Mouse (Mus musculus): ENCODE measurements around the gene Srrm3. TPM values are rescaled to one million over a fixed set of nuclear protein-coding genes. Genes with fewer than 3 reads are reported as not detected.

Gene Srrm3
- polyA plus RNA-seq, 1 experiment from 2014 or later = not detected

- WGBS (ENCODE audit: insufficient replicate concordance) = 5% methylated on average over 14 of the region's 14 CpGs
- ATAC-seq (ENCODE audit: low read depth) = no peak
- no peaks in the 10 kb centered on the region for H3K36me3 ChIP-seq (ENCODE audit: control insufficient read depth, insufficient read depth)
- peaks cover 48% of the 10 kb centered on the region for H3K27me3 ChIP-seq (ENCODE audit: control insufficient read depth, insufficient read depth, low read depth, low read length)
- no peaks in the 10 kb centered on the region for H3K4me1 ChIP-seq (ENCODE audit: control insufficient read depth, low read depth, low read length)
- no peaks in the 10 kb centered on the region for H3K9me3 ChIP-seq (replicated peaks; ENCODE audit: control insufficient read depth, low read length)
- no peak overlapping the region for H3K4me2 ChIP-seq (ENCODE audit: low read depth, low read length)
- H3K4me3 ChIP-seq (ENCODE audit: low read depth, low read length) = no peak overlapping the region
- no peak overlapping the region for H3K9ac ChIP-seq (ENCODE audit: low read depth, low read length)
- H3K27ac ChIP-seq (ENCODE audit: low read length) = no peak overlapping the region
These were observed 44.8 kb downstream of the Srrm3 start for GRCm38 (mm10) chr5:135851481-135851880.

DNA sequence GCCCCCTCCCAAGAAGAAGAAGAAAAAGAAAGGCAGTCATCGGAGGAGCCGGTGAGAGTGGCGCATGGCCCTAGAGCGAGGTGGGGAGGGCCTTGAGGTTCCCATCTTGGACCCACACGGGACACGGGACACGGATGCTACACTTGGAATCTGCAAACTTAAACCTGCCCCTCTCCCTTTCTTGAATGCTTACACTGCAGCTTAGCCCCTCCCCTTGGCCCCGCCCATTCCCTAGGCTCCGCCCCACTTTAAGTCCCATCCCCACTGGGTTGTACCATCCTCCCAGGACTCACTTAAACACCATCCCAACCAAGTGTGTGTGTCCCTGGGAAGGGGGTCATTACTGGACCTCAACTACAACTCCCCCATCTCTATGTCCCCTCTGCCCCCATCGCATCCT, 45.7 kb downstream of the Srrm3 start:
- no peak overlapping the region for H3K4me3 ChIP-seq (ENCODE audit: low read depth, low read length)
- 3% methylated on average over 10 of the region's 10 CpGs for WGBS (ENCODE audit: insufficient replicate concordance)
- ATAC-seq (ENCODE audit: low read depth) = no peak
- H3K9ac ChIP-seq (ENCODE audit: low read depth, low read length) = no peak overlapping the region
- no peaks in the 10 kb centered on the region for H3K4me1 ChIP-seq (ENCODE audit: control insufficient read depth, low read depth, low read length)
- H3K27me3 ChIP-seq (ENCODE audit: control insufficient read depth, insufficient read depth, low read depth, low read length) = peaks cover 58% of the 10 kb centered on the region
- no peaks in the 10 kb centered on the region for H3K36me3 ChIP-seq (ENCODE audit: control insufficient read depth, insufficient read depth)
- no peaks in the 10 kb centered on the region for H3K9me3 ChIP-seq (replicated peaks; ENCODE audit: control insufficient read depth, low read length)
- no peak overlapping the region for H3K4me2 ChIP-seq (ENCODE audit: low read depth, low read length)
- no peak overlapping the region for H3K27ac ChIP-seq (ENCODE audit: low read length)

- no peaks in the 10 kb centered on the region for H3K4me1 ChIP-seq (ENCODE audit: control insufficient read depth, low read depth, low read length)
- H3K27ac ChIP-seq (ENCODE audit: low read length) = no peak overlapping the region
- no peak overlapping the region for H3K4me3 ChIP-seq (ENCODE audit: low read depth, low read length)
- 44% methylated on average over 7 of the region's 7 CpGs for WGBS (ENCODE audit: insufficient replicate concordance)
- H3K36me3 ChIP-seq (ENCODE audit: control insufficient read depth, insufficient read depth) = no peaks in the 10 kb centered on the region
- H3K9me3 ChIP-seq (replicated peaks; ENCODE audit: control insufficient read depth, low read length) = no peaks in the 10 kb centered on the region
- no peak overlapping the region for H3K9ac ChIP-seq (ENCODE audit: low read depth, low read length)
- no peak overlapping the region for H3K4me2 ChIP-seq (ENCODE audit: low read depth, low read length)
- ATAC-seq (ENCODE audit: low read depth) = no peak
- peaks cover 71% of the 10 kb centered on the region for H3K27me3 ChIP-seq (ENCODE audit: control insufficient read depth, insufficient read depth, low read depth, low read length)
These were observed 47.0 kb downstream of the Srrm3 start for GRCm38 (mm10) chr5:135853731-135854130.

GRCm38 (mm10) chr5:135855156-135855555, 48.5 kb downstream of the Srrm3 start:
- Histone ChIP-seq H3K4me3 (ENCODE audit: low read depth, low read length) (no peak overlapping the region), H3K27me3 (ENCODE audit: control insufficient read depth, insufficient read depth, low read depth, low read length) (peaks cover 71% of the 10 kb centered on the region), H3K27ac (ENCODE audit: low read length) (no peak overlapping the region), H3K9me3 (replicated peaks; ENCODE audit: control insufficient read depth, low read length) (no peaks in the 10 kb centered on the region), H3K4me1 (ENCODE audit: control insufficient read depth, low read depth, low read length) (no peaks in the 10 kb centered on the region), H3K9ac (ENCODE audit: low read depth, low read length) (no peak overlapping the region), H3K36me3 (ENCODE audit: control insufficient read depth, insufficient read depth) (no peaks in the 10 kb centered on the region), H3K4me2 (ENCODE audit: low read depth, low read length) (no peak overlapping the region)
- 1% methylated on average over 4 of the region's 4 CpGs for WGBS (ENCODE audit: insufficient replicate concordance)
- no peak for ATAC-seq (ENCODE audit: low read depth)

- 28% methylated on average over 8 of the region's 8 CpGs for WGBS (ENCODE audit: insufficient replicate concordance)
- peaks cover 50% of the 10 kb centered on the region for H3K27me3 ChIP-seq (ENCODE audit: control insufficient read depth, insufficient read depth, low read depth, low read length)
These were observed 60.0 kb downstream of the Srrm3 start for GRCm38 (mm10) chr5:135866662-135867061.

DNA sequence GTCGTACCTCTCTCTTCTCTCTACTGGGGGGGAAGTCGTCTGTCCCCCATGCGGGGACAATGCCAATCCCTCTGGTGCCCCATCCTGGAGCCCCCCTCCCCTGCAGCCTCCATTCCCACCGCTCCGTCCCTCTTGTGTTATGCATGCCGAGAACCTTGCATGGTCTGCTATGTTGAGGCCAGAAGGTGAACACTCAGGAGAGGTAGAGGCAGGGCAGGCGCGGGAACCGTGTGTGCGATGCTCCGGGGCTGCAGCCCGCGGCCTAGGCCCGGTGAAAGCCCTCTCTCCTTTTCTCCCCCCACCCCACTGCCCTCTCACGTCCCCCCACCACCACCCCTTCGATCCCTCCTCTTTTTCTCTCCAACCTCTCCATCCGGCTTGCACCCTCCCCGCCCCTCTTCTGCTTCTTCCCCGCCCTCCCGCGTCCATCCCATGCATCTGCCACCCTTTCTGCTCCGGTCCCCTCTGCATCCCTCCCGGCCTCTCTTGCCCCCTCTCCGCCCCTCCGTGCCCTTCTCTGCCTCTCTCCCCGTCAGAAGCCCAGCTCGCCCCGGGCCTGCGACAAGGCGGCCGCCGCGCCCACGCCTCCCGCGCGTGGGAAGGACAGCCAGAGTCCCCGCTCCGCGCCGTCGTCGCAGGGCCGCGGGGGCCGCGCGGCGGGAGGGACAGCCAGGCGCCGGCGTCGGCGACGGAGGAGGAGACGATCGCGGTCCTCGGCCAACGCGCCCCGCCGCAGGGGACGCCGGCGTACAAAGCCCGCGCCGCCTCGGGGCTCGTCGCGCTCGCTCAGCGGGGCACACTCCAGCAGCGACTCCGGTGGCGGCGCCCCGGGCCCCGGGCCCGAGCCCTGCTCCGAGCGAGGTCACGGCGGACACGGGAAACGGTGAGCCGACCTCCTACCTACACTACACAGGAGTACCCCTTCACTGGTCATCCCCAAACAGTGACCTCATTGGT, 61.2 kb downstream of the Srrm3 start:
- Histone ChIP-seq H3K9ac (ENCODE audit: low read depth, low read length) (no peak overlapping the region), H3K27ac (ENCODE audit: low read length) (no peak overlapping the region), H3K27me3 (ENCODE audit: control insufficient read depth, insufficient read depth, low read depth, low read length) (peaks cover 53% of the 10 kb centered on the region), H3K36me3 (ENCODE audit: control insufficient read depth, insufficient read depth) (no peaks in the 10 kb centered on the region), H3K4me2 (ENCODE audit: low read depth, low read length) (peak overlapping the region; percentile 38), H3K4me1 (ENCODE audit: control insufficient read depth, low read depth, low read length) (no peaks in the 10 kb centered on the region), H3K9me3 (replicated peaks; ENCODE audit: control insufficient read depth, low read length) (no peaks in the 10 kb centered on the region), H3K4me3 (ENCODE audit: low read depth, low read length) (0 out of 2 replicates have a peak overlapping the region, but pooled peaks have one; percentile 7)
- ATAC-seq (ENCODE audit: low read depth) = no peak
- 1% methylated on average over 89 of the region's 89 CpGs for WGBS (ENCODE audit: insufficient replicate concordance)

More at GRCm38 (mm10) chr5:135866662-135867061, 60.0 kb downstream of the Srrm3 start:
- ATAC-seq (ENCODE audit: low read depth) = no peak
- Histone ChIP-seq H3K4me2 (ENCODE audit: low read depth, low read length) (no peak overlapping the region), H3K36me3 (ENCODE audit: control insufficient read depth, insufficient read depth) (no peaks in the 10 kb centered on the region), H3K4me3 (ENCODE audit: low read depth, low read length) (no peak overlapping the region), H3K9me3 (replicated peaks; ENCODE audit: control insufficient read depth, low read length) (no peaks in the 10 kb centered on the region), H3K27ac (ENCODE audit: low read length) (no peak overlapping the region), H3K9ac (ENCODE audit: low read depth, low read length) (no peak overlapping the region), H3K4me1 (ENCODE audit: control insufficient read depth, low read depth, low read length) (no peaks in the 10 kb centered on the region)

- H3K36me3 ChIP-seq (ENCODE audit: control insufficient read depth, insufficient read depth) = no peaks in the 10 kb centered on the region
- peaks cover 53% of the 10 kb centered on the region for H3K27me3 ChIP-seq (ENCODE audit: control insufficient read depth, insufficient read depth, low read depth, low read length)
- no peak overlapping the region for H3K4me2 ChIP-seq (ENCODE audit: low read depth, low read length)
- 2% methylated on average over 27 of the region's 27 CpGs for WGBS (ENCODE audit: insufficient replicate concordance)
- H3K9ac ChIP-seq (ENCODE audit: low read depth, low read length) = no peak overlapping the region
- no peak for ATAC-seq (ENCODE audit: low read depth)
- H3K4me3 ChIP-seq (ENCODE audit: low read depth, low read length) = no peak overlapping the region
- no peaks in the 10 kb centered on the region for H3K9me3 ChIP-seq (replicated peaks; ENCODE audit: control insufficient read depth, low read length)
- H3K27ac ChIP-seq (ENCODE audit: low read length) = no peak overlapping the region
- H3K4me1 ChIP-seq (ENCODE audit: control insufficient read depth, low read depth, low read length) = no peaks in the 10 kb centered on the region
These were observed 62.0 kb downstream of the Srrm3 start for GRCm38 (mm10) chr5:135868653-135869052.

GRCm38 (mm10) chr5:135869661-135870423, 63.2 kb downstream of the Srrm3 start:
- 46% methylated on average over 14 of the region's 14 CpGs for WGBS (ENCODE audit: insufficient replicate concordance)
- ATAC-seq (ENCODE audit: low read depth) = no peak
- no peak overlapping the region for H3K4me3 ChIP-seq (ENCODE audit: low read depth, low read length)
- H3K36me3 ChIP-seq (ENCODE audit: control insufficient read depth, insufficient read depth) = no peaks in the 10 kb centered on the region
- H3K4me1 ChIP-seq (ENCODE audit: control insufficient read depth, low read depth, low read length) = no peaks in the 10 kb centered on the region
- no peaks in the 10 kb centered on the region for H3K9me3 ChIP-seq (replicated peaks; ENCODE audit: control insufficient read depth, low read length)
- H3K27ac ChIP-seq (ENCODE audit: low read length) = no peak overlapping the region
- H3K9ac ChIP-seq (ENCODE audit: low read depth, low read length) = no peak overlapping the region
- H3K4me2 ChIP-seq (ENCODE audit: low read depth, low read length) = no peak overlapping the region
- H3K27me3 ChIP-seq (ENCODE audit: control insufficient read depth, insufficient read depth, low read depth, low read length) = peaks cover 53% of the 10 kb centered on the region

GRCm38 (mm10) chr5:135870505-135870904, 63.8 kb downstream of the Srrm3 start:
- peaks cover 53% of the 10 kb centered on the region for H3K27me3 ChIP-seq (ENCODE audit: control insufficient read depth, insufficient read depth, low read depth, low read length)

More at GRCm38 (mm10) chr5:135870505-135870904, 63.8 kb downstream of the Srrm3 start:
- no peak overlapping the region for H3K4me3 ChIP-seq (ENCODE audit: low read depth, low read length)
- H3K9me3 ChIP-seq (replicated peaks; ENCODE audit: control insufficient read depth, low read length) = no peaks in the 10 kb centered on the region
- WGBS (ENCODE audit: insufficient replicate concordance) = 56% methylated on average over 5 of the region's 5 CpGs
- H3K4me1 ChIP-seq (ENCODE audit: control insufficient read depth, low read depth, low read length) = no peaks in the 10 kb centered on the region
- no peaks in the 10 kb centered on the region for H3K36me3 ChIP-seq (ENCODE audit: control insufficient read depth, insufficient read depth)
- no peak overlapping the region for H3K4me2 ChIP-seq (ENCODE audit: low read depth, low read length)
- no peak overlapping the region for H3K27ac ChIP-seq (ENCODE audit: low read length)
- H3K9ac ChIP-seq (ENCODE audit: low read depth, low read length) = no peak overlapping the region
- no peak for ATAC-seq (ENCODE audit: low read depth)

Data from liver, embryonic 16.5 days (tissue).